Mouse (Mus musculus): Measurements from ENCODE around the gene Ovol2.

The Ovol2 gene

GRCm38 (mm10) chr2:144265916-144266683, 65.8 kb downstream of the Ovol2 start:
- no peak for DNase-seq

- DNase-seq = no peak
Observed at GRCm38 (mm10) chr2:144265120-144265488, 66.8 kb downstream of the Ovol2 start.

DNA sequence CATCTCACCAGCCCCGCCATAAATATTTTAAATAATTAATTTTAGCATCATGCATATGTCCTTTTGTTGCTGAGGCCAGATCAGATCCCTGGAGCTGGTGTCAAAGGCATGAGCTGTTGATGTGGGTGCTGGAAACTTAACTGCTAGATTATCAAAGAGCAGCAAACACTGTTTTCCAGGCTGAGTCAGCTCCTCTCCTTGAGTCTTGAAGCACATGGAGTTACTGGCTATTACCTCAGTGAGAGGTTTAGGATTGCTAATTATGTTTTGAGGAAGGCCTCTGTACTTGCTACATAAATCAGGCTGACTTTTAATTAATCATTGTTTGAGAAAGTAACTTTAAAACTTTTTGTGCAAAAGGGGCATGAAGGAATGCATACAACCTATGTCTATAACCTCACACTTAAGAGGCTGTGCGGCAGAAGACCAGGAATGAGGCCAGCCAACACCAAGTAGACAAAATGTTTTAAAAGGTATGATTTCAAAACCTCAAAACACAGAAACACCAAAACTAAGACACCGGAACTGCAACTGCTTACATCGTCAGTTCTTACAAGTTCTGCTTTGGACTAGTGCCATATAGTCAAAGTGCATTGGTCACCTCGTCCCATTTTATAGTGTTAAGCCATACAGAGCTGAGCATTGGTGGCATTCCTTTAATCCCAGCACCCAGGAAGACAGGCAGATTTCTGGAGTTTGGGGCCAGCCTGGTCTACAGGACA, 67.4 kb downstream of the Ovol2 start:
- no peak for DNase-seq

DNA sequence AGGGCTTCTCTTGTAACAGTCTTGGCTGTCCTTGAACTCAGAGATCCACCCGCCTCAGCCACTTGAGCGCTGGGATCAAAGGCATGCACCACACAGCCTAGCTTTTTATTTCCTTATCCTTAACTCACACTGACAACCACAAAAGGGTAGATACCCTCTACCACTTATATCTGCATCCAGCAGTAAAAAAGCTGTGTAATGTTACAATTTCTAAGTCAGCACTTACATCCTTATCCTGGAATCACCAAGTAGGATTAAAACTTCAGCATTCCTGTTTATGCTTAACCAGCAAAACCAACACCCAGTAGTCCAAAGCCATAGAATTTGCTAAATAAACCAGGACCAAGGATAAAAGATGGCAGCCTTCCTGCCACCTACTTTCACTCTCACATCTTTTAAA, 69.1 kb downstream of the Ovol2 start:
- no peak for DNase-seq

Measured in thymus, adult 18-20 months (tissue).